Mouse (Mus musculus): Measurements from ENCODE around the gene Tomt. TPM values are rescaled to one million over a fixed set of nuclear protein-coding genes. Genes with fewer than 3 reads are reported as not detected.

Gene Tomt
- polyA plus RNA-seq, 1 experiment from 2014 or later, result 0.29 TPM

DNA sequence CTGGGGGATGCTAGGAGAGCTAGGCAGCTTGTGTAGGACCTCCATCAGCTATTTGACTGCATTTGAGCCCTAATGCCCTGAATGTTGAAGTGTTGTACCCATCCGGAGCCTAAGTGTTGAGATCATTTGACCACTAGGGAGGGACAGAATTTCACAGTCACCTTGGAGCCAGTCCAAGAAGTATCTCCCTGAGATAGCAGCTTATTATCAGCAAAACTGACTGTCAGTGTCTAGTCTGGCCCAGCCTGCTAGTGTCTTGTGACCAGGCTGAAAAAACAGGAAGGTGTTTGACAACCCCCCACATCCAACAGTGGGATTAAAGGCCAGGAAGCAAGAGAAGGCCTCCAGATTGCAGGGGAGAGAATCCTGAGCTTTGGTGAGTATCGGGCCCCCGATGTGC is 34.9 kb downstream of the Tomt start:
- no peak overlapping the region for H3K4me2 ChIP-seq (replicated peaks)
- WGBS, result 85% methylated on average over 3 of the region's 3 CpGs
- no peaks in the 10 kb centered on the region for H3K36me3 ChIP-seq
- no peaks in the 10 kb centered on the region for H3K27me3 ChIP-seq
- no peak overlapping the region for H3K9ac ChIP-seq
- no peak overlapping the region for H3K4me3 ChIP-seq (replicated peaks)
- H3K27ac ChIP-seq (replicated peaks), result no peak overlapping the region
- no peaks in the 10 kb centered on the region for H3K4me1 ChIP-seq
- ATAC-seq (ENCODE audit: insufficient number of reproducible peaks, low FRiP score, low TSS enrichment, low read depth), result no peak
- no peaks in the 10 kb centered on the region for H3K9me3 ChIP-seq (replicated peaks)

DNA sequence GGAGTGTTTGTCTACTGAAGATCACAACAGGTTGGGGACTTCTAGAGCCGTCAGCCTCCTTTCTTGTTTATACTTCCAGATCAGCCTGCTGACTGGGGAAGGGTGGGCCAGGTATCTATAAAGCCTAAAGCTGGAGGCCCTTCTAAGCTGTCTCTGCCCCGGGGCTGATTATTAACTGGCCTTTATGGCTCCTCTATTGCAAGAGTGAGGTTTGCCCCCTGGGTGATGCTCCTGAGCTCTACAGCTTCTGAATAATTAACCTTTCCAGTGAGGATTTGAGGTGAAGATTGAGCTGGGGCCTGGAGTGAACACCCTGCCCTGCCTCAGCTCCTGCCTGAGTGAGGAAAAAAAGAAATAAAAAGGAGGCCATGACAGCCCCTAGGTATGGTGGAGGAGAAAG is 35.5 kb downstream of the Tomt start, which contains the start of gene Folr1:
Gene Folr1, minus strand, starts transcription at position 160 of the 400 bp plus-strand sequence.
- no peak within 1 kb of the TSS for H3K9ac ChIP-seq
- H3K9me3 ChIP-seq (replicated peaks), result no peaks in the 10 kb centered on the region
- no peak within 1 kb of the TSS for H3K27ac ChIP-seq (replicated peaks)
- no peaks in the 10 kb centered on the region for H3K36me3 ChIP-seq
- no peak within 1 kb of the TSS for H3K4me2 ChIP-seq (replicated peaks)
- H3K4me1 ChIP-seq, result no peaks in the 10 kb centered on the region
- ATAC-seq (ENCODE audit: insufficient number of reproducible peaks, low FRiP score, low TSS enrichment, low read depth), result no peak
- 81% methylated on average over 2 of the region's 2 CpGs for WGBS
- H3K4me3 ChIP-seq (replicated peaks), result no peak within 1 kb of the TSS
- no peaks in the 10 kb centered on the region for H3K27me3 ChIP-seq

DNA sequence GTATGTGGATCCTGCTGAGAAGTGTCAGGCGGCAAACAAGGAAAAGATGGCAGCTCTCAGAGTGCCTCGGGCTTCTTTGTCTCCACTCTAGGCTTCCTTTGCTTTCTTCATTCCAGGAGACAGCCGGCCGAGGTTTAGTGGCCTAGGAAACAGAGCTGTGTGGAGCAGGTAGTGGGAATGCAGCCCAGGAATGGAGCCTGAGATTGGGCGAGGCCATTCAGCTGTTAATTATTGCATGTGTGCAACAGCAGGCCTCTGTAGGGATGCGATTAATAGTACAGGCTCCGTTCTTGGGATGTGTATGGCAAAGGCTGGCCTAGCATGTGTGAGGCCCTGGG is 37.0 kb downstream of the Tomt start:
- Histone ChIP-seq H3K27me3 (no peaks in the 10 kb centered on the region), H3K27ac (replicated peaks) (no peak overlapping the region), H3K4me3 (replicated peaks) (no peak overlapping the region), H3K9ac (no peak overlapping the region), H3K9me3 (replicated peaks) (no peaks in the 10 kb centered on the region), H3K4me2 (replicated peaks) (no peak overlapping the region), H3K36me3 (no peaks in the 10 kb centered on the region), H3K4me1 (no peaks in the 10 kb centered on the region)
- WGBS, result 54% methylated on average over 7 of the region's 7 CpGs
- no peak for ATAC-seq (ENCODE audit: insufficient number of reproducible peaks, low FRiP score, low TSS enrichment, low read depth)

DNA sequence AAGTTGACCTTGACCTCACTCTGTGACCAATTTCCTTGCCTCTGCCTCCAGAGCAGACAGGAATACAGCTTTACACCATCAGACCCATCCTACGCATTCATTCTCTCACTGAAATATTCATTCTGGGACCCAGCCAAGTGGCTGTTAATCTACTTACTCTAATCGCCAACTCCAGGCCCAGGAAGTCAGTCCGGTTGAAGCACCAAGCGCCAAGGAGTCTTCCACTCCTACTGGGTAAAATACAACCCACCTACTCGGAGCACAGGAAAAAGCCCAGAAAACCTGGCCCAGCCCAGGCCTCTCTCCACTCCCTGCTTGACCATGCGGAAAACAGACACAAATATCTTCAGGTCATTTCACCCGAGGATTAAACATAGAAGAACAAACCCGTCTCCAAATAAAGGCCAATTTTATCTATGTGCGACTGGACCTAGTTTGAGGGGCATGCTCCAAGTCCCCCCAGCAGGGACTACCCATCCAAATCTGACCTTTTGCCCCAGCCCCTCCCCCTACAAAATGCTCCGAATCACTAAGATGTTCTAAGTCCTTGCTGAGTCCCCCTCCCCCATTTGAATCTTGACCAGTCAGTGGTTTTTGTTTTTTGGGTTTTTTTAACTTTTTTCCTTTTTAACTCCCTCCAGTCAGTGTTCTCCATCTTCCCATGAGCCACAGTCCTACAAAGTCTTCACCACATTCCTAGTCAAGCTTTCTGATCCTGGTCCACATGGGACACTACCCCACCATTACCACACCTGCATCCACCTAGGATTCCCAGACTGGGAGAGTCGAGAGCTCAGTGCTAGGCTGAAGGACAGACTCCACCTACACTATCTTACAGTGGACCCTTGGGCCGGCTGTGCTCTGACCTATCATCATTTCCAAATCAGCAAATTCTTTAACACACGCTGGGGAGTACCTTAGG is 37.7 kb downstream of the Tomt start:
- Histone ChIP-seq H3K4me2 (replicated peaks) (no peak overlapping the region), H3K27ac (replicated peaks) (no peak overlapping the region), H3K9ac (no peak overlapping the region), H3K4me1 (no peaks in the 10 kb centered on the region), H3K36me3 (no peaks in the 10 kb centered on the region), H3K27me3 (no peaks in the 10 kb centered on the region), H3K9me3 (replicated peaks) (no peaks in the 10 kb centered on the region), H3K4me3 (replicated peaks) (no peak overlapping the region)
- WGBS, result 64% methylated on average over 13 of the region's 13 CpGs
- ATAC-seq (ENCODE audit: insufficient number of reproducible peaks, low FRiP score, low TSS enrichment, low read depth), result no peak

DNA sequence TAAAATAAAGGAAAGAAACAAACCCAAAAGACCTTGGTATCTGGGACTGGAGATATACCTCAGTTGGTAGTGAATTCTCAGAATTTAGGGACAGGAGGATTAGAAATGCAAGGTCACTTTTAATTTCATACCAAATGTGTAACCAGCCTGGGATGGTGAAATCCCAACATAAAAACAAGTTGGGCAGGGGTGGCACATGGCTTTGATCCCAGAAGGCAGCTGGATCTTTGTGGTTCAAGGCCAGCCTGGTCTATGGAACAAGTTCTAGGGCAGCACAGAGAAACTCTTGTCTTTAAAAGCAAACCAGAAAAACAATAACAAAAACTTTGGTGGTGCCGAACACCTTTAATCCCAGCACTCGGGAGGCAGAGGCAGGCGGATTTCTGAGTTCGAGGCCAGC is 38.7 kb downstream of the Tomt start:
- Histone ChIP-seq H3K9ac (no peak overlapping the region), H3K4me2 (replicated peaks) (no peak overlapping the region), H3K4me1 (no peaks in the 10 kb centered on the region), H3K36me3 (no peaks in the 10 kb centered on the region), H3K4me3 (replicated peaks) (no peak overlapping the region), H3K27ac (replicated peaks) (no peak overlapping the region), H3K27me3 (no peaks in the 10 kb centered on the region), H3K9me3 (replicated peaks) (no peaks in the 10 kb centered on the region)
- no peak for ATAC-seq (ENCODE audit: insufficient number of reproducible peaks, low FRiP score, low TSS enrichment, low read depth)
- 95% methylated on average over 4 of the region's 4 CpGs for WGBS

DNA sequence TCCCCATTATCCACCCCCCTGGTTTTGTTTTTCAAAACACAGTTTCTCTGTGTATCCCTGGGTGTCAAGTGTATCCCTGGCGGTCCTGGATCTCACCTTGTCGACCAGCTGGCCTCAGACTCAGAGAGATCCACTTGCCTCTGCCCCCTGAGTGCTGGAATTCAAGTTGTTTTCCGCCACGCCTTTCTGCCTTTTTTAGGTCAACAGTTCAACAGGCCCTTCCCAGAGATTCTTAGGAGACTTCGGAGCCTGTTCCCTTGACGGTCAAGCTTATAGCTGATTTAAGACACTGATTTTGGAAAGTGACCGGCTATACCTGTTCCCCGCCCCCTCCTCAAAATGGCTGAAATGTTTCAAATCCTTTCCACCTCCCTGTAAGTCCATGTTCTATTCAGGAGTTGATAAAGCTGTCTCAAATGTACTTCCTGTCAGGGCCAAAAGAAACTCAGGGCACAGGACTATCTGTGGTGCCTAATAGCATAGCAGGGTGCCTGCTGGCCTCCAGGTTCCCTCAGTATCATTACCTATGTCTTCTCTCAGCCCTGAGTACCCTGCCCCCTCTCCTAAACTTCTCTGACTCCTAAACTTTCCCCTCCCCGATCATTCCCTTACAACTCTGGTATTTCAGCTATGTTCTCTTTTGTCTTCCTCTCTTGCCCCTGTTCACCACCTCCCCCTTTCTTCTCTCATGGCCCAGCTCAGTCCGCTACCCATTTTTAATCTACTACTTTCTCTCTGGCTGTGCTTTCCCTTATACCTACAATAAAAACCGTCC is 39.5 kb downstream of the Tomt start:
- Histone ChIP-seq H3K27ac (replicated peaks) (no peak overlapping the region), H3K4me2 (replicated peaks) (no peak overlapping the region), H3K9me3 (replicated peaks) (no peaks in the 10 kb centered on the region), H3K36me3 (no peaks in the 10 kb centered on the region), H3K4me3 (replicated peaks) (no peak overlapping the region), H3K4me1 (no peaks in the 10 kb centered on the region), H3K9ac (no peak overlapping the region), H3K27me3 (no peaks in the 10 kb centered on the region)
- WGBS, result 79% methylated on average over 11 of the region's 11 CpGs
- ATAC-seq (ENCODE audit: insufficient number of reproducible peaks, low FRiP score, low TSS enrichment, low read depth), result no peak

DNA sequence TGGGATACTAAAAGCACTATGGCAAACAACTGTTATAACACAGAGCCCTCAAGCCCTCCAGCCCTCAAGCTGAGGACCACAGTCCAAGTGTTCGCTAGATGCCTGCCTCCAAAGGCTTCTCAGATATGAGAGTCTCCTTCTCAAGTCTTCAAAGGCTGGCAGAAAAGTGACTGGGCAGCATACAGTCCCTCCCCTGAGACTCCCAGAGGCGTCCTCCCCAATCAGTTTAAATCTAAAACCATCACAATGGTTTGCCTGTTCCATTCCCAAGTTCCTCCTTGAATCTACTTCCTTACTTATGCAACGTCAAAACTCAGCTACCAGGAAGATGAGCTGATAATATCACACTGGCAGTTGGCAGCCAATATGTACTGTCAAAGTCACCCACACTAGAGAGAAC is 42.7 kb downstream of the Tomt start, which contains the start of gene Anapc15:
Gene Anapc15, plus strand, starts transcription at position 301 of the 400 bp plus-strand sequence.
- Histone ChIP-seq H3K27ac (replicated peaks) (no peak within 1 kb of the TSS), H3K9me3 (replicated peaks) (no peaks in the 10 kb centered on the region), H3K9ac (no peak within 1 kb of the TSS), H3K36me3 (no peaks in the 10 kb centered on the region), H3K4me3 (replicated peaks) (no peak within 1 kb of the TSS), H3K4me2 (replicated peaks) (no peak within 1 kb of the TSS), H3K4me1 (no peaks in the 10 kb centered on the region), H3K27me3 (no peaks in the 10 kb centered on the region)
- WGBS, result 67% methylated on average over 3 of the region's 3 CpGs
- no peak for ATAC-seq (ENCODE audit: insufficient number of reproducible peaks, low FRiP score, low TSS enrichment, low read depth)

DNA sequence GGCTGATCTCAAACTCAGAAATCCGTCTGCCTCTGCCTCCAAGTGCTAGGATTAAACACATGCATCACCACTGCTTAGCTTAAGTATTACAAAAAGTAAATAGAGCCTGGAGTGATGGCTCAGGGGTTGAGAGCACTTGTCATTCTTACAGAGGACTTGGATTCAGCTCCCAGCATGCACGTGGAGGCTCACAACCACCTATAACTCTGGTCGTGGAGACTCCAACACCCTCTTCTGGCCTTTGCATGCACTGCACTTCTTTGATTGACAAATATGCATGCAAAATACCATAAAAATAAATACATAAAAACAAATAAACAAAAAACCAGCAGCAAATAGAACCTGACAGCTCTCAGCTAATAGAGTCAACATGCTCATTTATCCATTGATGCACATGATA is 43.9 kb downstream of the Tomt start:
- Histone ChIP-seq H3K4me2 (replicated peaks) (no peak overlapping the region), H3K4me1 (no peaks in the 10 kb centered on the region), H3K9ac (no peak overlapping the region), H3K27ac (replicated peaks) (no peak overlapping the region), H3K4me3 (replicated peaks) (no peak overlapping the region), H3K27me3 (no peaks in the 10 kb centered on the region), H3K36me3 (no peaks in the 10 kb centered on the region), H3K9me3 (replicated peaks) (no peaks in the 10 kb centered on the region)
- ATAC-seq (ENCODE audit: insufficient number of reproducible peaks, low FRiP score, low TSS enrichment, low read depth), result no peak
- WGBS, result 65% methylated on average over 3 of the region's 3 CpGs

DNA sequence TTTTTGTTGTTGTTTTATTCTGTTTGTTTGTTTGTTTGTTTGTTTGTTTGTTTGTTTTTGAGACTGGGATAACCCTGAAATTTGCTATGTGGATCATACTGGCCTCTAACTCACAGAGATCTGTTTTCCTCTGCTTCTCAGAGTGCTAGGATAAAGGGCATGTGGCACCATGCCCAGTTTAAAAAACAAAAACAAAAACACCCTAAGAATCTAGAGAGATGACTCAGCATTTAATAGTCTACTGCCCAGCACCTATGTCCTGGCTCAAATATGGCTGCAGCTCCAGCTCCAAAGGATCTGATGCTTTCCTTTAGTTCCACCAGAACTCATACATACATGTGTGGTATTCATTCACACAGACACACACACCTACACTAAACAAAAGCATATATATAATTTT is 45.2 kb downstream of the Tomt start:
- no peak for ATAC-seq (ENCODE audit: insufficient number of reproducible peaks, low FRiP score, low TSS enrichment, low read depth)
- Histone ChIP-seq H3K9me3 (replicated peaks) (no peaks in the 10 kb centered on the region), H3K27me3 (no peaks in the 10 kb centered on the region), H3K4me1 (no peaks in the 10 kb centered on the region), H3K4me3 (replicated peaks) (no peak overlapping the region), H3K9ac (no peak overlapping the region), H3K36me3 (no peaks in the 10 kb centered on the region), H3K4me2 (replicated peaks) (no peak overlapping the region), H3K27ac (replicated peaks) (no peak overlapping the region)

DNA sequence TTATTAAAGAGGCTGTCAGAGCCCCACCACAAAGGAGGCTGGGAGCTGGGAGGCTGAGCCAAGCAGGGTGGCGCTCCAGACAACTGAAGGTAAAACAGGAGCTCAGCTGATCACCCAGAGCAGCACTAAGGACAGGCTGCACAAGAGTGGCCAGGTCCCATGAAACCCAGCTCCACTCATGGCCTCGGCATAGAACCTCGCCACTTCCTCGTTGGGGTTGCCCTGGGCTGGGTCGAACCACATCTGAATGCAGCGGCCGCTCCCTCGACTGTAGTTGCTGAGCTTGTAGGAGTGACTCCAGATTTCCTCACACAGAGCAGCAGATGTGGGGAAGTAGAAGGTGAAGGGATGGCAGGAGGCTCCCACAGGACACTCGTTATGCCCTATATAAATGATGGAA is 47.8 kb downstream of the Tomt start:
- Histone ChIP-seq H3K36me3 (no peaks in the 10 kb centered on the region), H3K27ac (replicated peaks) (no peak overlapping the region), H3K4me3 (replicated peaks) (no peak overlapping the region), H3K9ac (no peak overlapping the region), H3K4me1 (no peaks in the 10 kb centered on the region), H3K4me2 (replicated peaks) (no peak overlapping the region), H3K9me3 (replicated peaks) (no peaks in the 10 kb centered on the region), H3K27me3 (no peaks in the 10 kb centered on the region)
- 70% methylated on average over 9 of the region's 9 CpGs for WGBS
- no peak for ATAC-seq (ENCODE audit: insufficient number of reproducible peaks, low FRiP score, low TSS enrichment, low read depth)

DNA sequence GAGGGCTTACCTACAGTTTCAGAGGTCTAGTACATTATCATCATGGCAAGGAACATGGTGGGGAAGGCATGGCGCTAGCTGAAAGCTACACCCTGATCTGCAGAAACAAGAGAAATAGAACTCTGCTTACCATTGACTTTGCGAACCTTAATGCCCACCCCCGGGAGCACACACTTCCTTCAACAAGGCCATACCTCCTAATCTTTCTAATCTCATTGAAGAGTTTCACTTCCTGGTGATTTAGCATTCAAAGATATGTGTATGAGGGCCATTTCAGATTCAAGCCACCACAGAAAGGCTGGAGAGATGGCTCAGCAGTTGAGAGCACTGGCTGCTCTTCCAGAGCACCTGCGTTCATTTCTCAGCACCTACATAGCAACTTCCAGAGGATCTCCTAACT is 49.1 kb downstream of the Tomt start, which contains the start of gene Folr2:
Gene Folr2, minus strand, starts transcription at position 101 of the 400 bp plus-strand sequence.
- no peak within 1 kb of the TSS for H3K4me2 ChIP-seq (replicated peaks)
- WGBS, result 87% methylated on average over 4 of the region's 4 CpGs
- no peak within 1 kb of the TSS for H3K9ac ChIP-seq
- no peaks in the 10 kb centered on the region for H3K9me3 ChIP-seq (replicated peaks)
- no peak within 1 kb of the TSS for H3K4me3 ChIP-seq (replicated peaks)
- no peaks in the 10 kb centered on the region for H3K36me3 ChIP-seq
- H3K27me3 ChIP-seq, result no peaks in the 10 kb centered on the region
- H3K27ac ChIP-seq (replicated peaks), result no peak within 1 kb of the TSS
- ATAC-seq (ENCODE audit: insufficient number of reproducible peaks, low FRiP score, low TSS enrichment, low read depth), result no peak
- no peaks in the 10 kb centered on the region for H3K4me1 ChIP-seq
